Mouse (Mus musculus) neural tube, embryonic 11.5 days (tissue): ENCODE data around the gene Ghrl. TPM values are rescaled to one million over a fixed set of nuclear protein-coding genes. Genes with fewer than 3 reads are reported as not detected.

Experiments used
- ATAC-seq: fragments of 200-750 bp; cut with Nextera tagmentation; 2 replicates; pipeline ENCODE4 v1.8.0; 2017; ENCODE audit warnings: moderate number of reproducible peaks, mild to moderate bottlenecking, moderate TSS enrichment, moderate library complexity; ENCODE audit not compliant: insufficient read depth, low FRiP score, low TSS enrichment
- DNase-seq: peaks from one replicate; pipeline ENCODE4 v3.0.0-alpha.2; 2015; ENCODE audit warnings: low spot score
- H3K27ac ChIP-seq: fragments of 300-500 bp; sonication (generic); 2 replicates; pipeline ENCODE4 v1.5.1; 2014; ENCODE audit warnings: low read depth, mild to moderate bottlenecking, low read length
- H3K27me3 ChIP-seq: fragments of 300-500 bp; sonication (generic); 2 replicates; pipeline ENCODE4 v1.6.1; 2014; ENCODE audit warnings: mild to moderate bottlenecking, low read length, mixed read lengths; ENCODE audit not compliant: control insufficient read depth, insufficient read depth
- H3K36me3 ChIP-seq: fragments of 300-500 bp; sonication (generic); 2 replicates; pipeline ENCODE4 v1.6.1; 2014; ENCODE audit warnings: mild to moderate bottlenecking, low read length, moderate library complexity, mixed read lengths; ENCODE audit not compliant: control insufficient read depth, insufficient read depth
- H3K4me1 ChIP-seq: fragments of 300-500 bp; sonication (generic); 2 replicates; pipeline ENCODE4 v1.6.1; 2014; ENCODE audit warnings: low read length, mixed read lengths; ENCODE audit not compliant: control insufficient read depth, insufficient read depth
- H3K4me2 ChIP-seq: fragments of 300-500 bp; sonication (generic); 2 replicates; pipeline ENCODE4 v1.6.1; 2014; ENCODE audit warnings: low read depth, mild to moderate bottlenecking, moderate library complexity
- H3K4me3 ChIP-seq: fragments of 300-500 bp; sonication (generic); 2 replicates; pipeline ENCODE4 v1.5.1; 2014; ENCODE audit warnings: low read depth, low read length
- H3K9ac ChIP-seq: fragments of 300-500 bp; sonication (generic); 2 replicates; pipeline ENCODE4 v1.6.1; 2014; ENCODE audit warnings: mild to moderate bottlenecking, low read length
- H3K9me3 ChIP-seq: fragments of 300-500 bp; sonication (generic); 2 replicates; pipeline ENCODE4 v1.6.1; 2016; ENCODE audit warnings: low read length; ENCODE audit not compliant: control insufficient read depth
- WGBS: fragments of 180-500 bp; shearing (Covaris S2); extraction: QIAGEN DNeasy Blood & Tissue Kit; methylation state at CpG from one replicate; pipeline ENCODE4 v1.1.7; 2014; 5-methylcytosine and 5-hydroxymethylcytosine counted together
- polyA plus RNA-seq: library from polyadenylated mRNA; unstranded; fragments of >200 nt; fragmentation: Nextera tagmentation; extraction: Ambion mirVana; gene quantifications from 2 replicates; pipeline ENCODE4 v1.2.1, GENCODE M21; 2014

Gene Ghrl
- polyA plus RNA-seq, 1 experiment from 2014 or later, result not detected

DNA sequence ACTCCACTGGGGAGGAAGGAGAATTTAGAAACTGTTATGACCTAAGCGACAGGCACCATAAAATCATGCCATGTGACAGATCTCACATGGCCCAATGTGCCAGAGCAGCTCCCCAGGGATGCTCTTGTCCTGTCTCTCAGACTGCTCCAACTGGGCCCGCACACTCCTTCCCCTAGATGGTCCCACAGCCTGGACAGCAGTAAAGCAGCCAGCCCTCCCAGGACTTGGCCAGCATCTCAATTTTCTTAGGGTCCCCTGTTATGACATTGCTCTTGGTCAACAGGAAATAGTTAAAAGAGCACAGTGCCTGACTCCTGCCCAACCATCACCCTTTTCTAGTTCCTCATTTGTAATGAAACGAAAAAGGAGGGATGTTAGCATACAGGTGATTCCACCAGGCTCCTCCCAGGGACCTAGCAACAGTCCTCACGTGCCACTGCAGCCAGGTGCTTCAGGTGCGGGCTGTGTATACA, 27.0 kb downstream of the Ghrl start:
- H3K9me3 ChIP-seq, result no peaks in the 10 kb centered on the region
- H3K4me3 ChIP-seq, result no peak overlapping the region
- no peak for DNase-seq
- no peak overlapping the region for H3K27ac ChIP-seq
- no peak overlapping the region for H3K4me2 ChIP-seq
- H3K36me3 ChIP-seq, result no peaks in the 10 kb centered on the region
- peaks cover 16% of the 10 kb centered on the region for H3K4me1 ChIP-seq
- H3K9ac ChIP-seq, result no peak overlapping the region
- no peaks in the 10 kb centered on the region for H3K27me3 ChIP-seq
- 88% methylated on average over 5 of the region's 5 CpGs for WGBS
- ATAC-seq, result no peak

GRCm38 (mm10) chr6:113691084-113691462, 28.6 kb downstream of the Ghrl start:
- WGBS, result 80% methylated on average over 4 of the region's 4 CpGs
- no peaks in the 10 kb centered on the region for H3K36me3 ChIP-seq
- no peak overlapping the region for H3K4me3 ChIP-seq
- H3K4me1 ChIP-seq, result peaks cover 16% of the 10 kb centered on the region
- H3K9ac ChIP-seq, result peak overlapping the region; percentile 18
- H3K4me2 ChIP-seq, result peak overlapping the region; percentile 39
- no peaks in the 10 kb centered on the region for H3K9me3 ChIP-seq
- DNase-seq (no peak), ATAC-seq (no peak)
- no peaks in the 10 kb centered on the region for H3K27me3 ChIP-seq
- peak overlapping the region; percentile 86 for H3K27ac ChIP-seq

DNA sequence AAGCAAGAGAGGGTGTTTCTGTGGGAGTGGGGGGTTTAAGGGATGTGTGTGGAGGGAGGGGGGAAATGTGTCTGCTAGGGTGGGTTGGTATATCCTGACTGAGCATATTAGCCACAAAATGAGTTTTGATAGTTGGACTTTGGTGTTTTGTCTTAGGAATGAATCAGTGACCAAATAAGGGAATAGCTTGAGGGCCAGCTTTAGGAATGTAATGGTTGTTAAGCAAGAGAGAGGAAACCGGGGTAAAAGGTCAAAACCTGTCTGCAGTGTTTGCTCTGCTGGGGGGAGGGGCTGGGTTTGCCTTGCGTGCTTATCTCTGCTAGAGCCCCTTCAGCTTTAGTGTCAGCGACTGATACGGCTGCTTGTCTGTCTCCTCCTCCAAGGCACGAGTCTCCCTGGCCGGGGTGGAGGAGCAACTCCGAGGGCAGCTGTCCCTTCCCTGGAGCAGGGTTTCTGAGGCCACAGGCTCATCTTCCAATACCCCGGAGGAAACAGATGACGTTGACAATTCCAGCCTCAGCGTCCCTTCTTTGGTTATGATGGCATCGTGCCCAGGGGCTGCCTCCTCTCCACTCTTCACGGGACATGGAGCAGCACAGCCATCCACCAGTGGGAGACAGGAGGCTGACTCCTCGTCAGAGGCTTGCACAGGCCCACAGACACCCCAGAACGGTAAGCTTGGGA, 29.1 kb downstream of the Ghrl start:
- peak; percentile 61 for DNase-seq
- 8% methylated on average over 14 of the region's 14 CpGs for WGBS
- no peaks in the 10 kb centered on the region for H3K36me3 ChIP-seq
- H3K4me1 ChIP-seq, result peaks cover 16% of the 10 kb centered on the region
- H3K27me3 ChIP-seq, result no peaks in the 10 kb centered on the region
- H3K4me3 ChIP-seq, result no peak overlapping the region
- H3K4me2 ChIP-seq, result peak overlapping the region; percentile 39
- ATAC-seq, result no peak
- H3K27ac ChIP-seq, result peak overlapping the region; percentile 86
- peak overlapping the region; percentile 18 for H3K9ac ChIP-seq
- no peaks in the 10 kb centered on the region for H3K9me3 ChIP-seq

GRCm38 (mm10) chr6:113690008-113690399, 29.7 kb downstream of the Ghrl start:
- Histone ChIP-seq H3K36me3 (no peaks in the 10 kb centered on the region), H3K27ac (peak overlapping the region; percentile 86), H3K9ac (no peak overlapping the region), H3K9me3 (no peaks in the 10 kb centered on the region), H3K4me2 (peak overlapping the region; percentile 10; the same call in 1 of the 2 replicates), H3K27me3 (no peaks in the 10 kb centered on the region), H3K4me3 (no peak overlapping the region), H3K4me1 (peaks cover 16% of the 10 kb centered on the region)
- WGBS, result 7% methylated on average over 7 of the region's 7 CpGs
- ATAC-seq (no peak; the same call in 1 of the 2 replicates), DNase-seq (peak; percentile 53)

DNA sequence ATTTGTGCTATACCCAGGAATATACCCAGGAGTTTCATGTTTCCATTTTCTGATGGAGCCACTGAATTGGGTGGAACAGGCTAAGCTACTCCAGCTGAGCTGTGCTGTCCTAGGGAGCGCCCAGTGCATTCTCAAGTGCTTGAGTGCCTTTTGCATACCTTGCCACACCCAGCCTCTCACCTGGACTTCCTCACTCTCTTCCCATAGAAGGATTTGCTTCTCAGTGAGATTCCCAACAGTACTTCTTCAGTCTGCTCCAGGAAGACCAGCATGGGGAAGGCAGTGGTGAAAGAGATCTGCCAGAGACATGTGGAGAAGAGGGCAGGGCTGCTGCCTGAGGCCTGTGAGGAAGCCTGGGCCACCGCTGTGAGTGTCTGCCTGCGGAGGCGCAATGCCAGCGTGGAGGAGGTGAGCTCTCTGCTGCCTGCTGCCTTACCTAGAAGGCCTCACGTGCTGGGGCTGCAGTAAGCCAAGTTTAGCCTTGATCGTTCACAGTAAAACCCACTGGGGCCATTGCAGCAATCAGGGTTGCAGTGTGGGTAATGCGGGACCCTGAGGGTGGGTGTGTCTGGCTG, 33.0 kb downstream of the Ghrl start:
- no peak overlapping the region for H3K4me3 ChIP-seq
- no peaks in the 10 kb centered on the region for H3K27me3 ChIP-seq
- WGBS, result 54% methylated on average over 8 of the region's 8 CpGs
- no peaks in the 10 kb centered on the region for H3K9me3 ChIP-seq
- H3K27ac ChIP-seq, result no peak overlapping the region
- H3K36me3 ChIP-seq, result no peaks in the 10 kb centered on the region
- no peak overlapping the region for H3K4me2 ChIP-seq
- ATAC-seq, result no peak
- no peak for DNase-seq
- no peak overlapping the region for H3K9ac ChIP-seq
- H3K4me1 ChIP-seq, result peaks cover 16% of the 10 kb centered on the region

- ATAC-seq, result no peak
- Histone ChIP-seq H3K36me3 (no peaks in the 10 kb centered on the region), H3K4me3 (no peak overlapping the region), H3K9ac (no peak overlapping the region), H3K9me3 (no peaks in the 10 kb centered on the region), H3K4me1 (no peaks in the 10 kb centered on the region), H3K27me3 (no peaks in the 10 kb centered on the region), H3K4me2 (no peak overlapping the region), H3K27ac (no peak overlapping the region)
- DNase-seq, result no peak
- 85% methylated on average over 10 of the region's 10 CpGs for WGBS
Measured at GRCm38 (mm10) chr6:113683081-113683825, 36.4 kb downstream of the Ghrl start.

DNA sequence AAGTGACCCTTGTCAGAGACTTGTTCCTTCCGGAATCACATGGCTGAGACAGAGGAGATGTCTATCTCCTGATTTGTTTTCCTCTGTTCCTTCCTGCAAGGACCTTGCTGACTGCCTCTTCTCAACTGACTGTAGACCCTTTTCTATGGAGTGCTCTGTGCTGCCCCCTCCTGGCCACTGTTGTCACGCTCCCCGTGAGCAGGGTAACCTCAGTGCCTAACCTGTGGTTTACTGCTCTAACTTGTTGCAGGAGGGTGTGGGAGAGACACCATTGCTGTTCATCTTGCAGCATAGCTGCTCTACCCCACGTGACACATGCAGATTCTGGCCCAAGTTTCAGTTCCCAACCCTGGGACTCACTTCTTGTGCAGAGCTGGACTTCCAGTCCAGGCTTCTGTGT, 38.4 kb downstream of the Ghrl start:
- no peak overlapping the region for H3K4me2 ChIP-seq
- ATAC-seq (no peak), DNase-seq (peak; percentile 79)
- 24% methylated on average over 4 of the region's 4 CpGs for WGBS
- no peaks in the 10 kb centered on the region for H3K27me3 ChIP-seq
- no peak overlapping the region for H3K4me3 ChIP-seq
- H3K9me3 ChIP-seq, result no peaks in the 10 kb centered on the region
- no peaks in the 10 kb centered on the region for H3K4me1 ChIP-seq
- no peak overlapping the region for H3K9ac ChIP-seq
- no peaks in the 10 kb centered on the region for H3K36me3 ChIP-seq
- H3K27ac ChIP-seq, result no peak overlapping the region

DNA sequence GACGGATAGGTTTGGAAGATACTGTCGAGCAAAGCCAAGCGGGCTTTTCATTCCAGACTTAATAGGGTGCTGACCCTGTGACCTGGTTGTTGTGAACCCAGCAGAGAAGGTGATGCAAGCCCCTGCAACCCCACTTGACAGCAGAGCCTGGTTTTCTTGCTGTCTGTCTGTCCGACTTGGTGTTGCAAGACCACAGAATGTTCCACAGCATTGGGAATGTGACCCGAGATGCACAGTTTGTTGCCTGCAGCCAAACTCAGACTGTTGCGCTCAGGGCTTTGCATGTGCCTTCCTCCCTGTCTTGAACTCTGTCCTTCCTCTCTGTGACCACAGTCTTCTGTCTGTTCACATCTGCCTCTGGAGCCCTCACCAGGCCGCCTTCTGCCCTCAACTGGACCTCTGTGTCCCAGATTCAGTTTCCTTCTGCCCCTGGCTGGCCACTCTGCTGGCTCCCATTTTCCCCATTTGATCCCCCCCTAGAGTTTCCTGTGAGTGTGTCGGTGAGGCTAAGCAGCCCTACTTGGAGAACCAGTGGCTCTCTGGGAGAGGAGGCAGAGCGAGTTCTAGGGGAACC, 39.6 kb downstream of the Ghrl start:
- H3K27me3 ChIP-seq, result no peaks in the 10 kb centered on the region
- 87% methylated on average over 9 of the region's 9 CpGs for WGBS

More for the DNA sequence above, 39.6 kb downstream of the Ghrl start:
- ATAC-seq (no peak), DNase-seq (no peak)
- no peak overlapping the region for H3K4me2 ChIP-seq
- H3K9ac ChIP-seq, result no peak overlapping the region
- H3K9me3 ChIP-seq, result no peaks in the 10 kb centered on the region
- no peaks in the 10 kb centered on the region for H3K4me1 ChIP-seq
- H3K36me3 ChIP-seq, result no peaks in the 10 kb centered on the region
- H3K27ac ChIP-seq, result no peak overlapping the region
- H3K4me3 ChIP-seq, result no peak overlapping the region
